Mouse (Mus musculus): ENCODE results near the gene Tnfaip6. TPM values are rescaled to one million over a fixed set of nuclear protein-coding genes. Genes with fewer than 3 reads are reported as not detected.

Tnfaip6 gene
- total RNA-seq, 2 experiments from 2014 or later: 2.0 to 3.6 TPM

Other genes starting within 250 kb of the Tnfaip6 start
- gene Rbm43, start 102.8 kb upstream of the Tnfaip6 start, total RNA-seq (2021): 1 to 10 TPM; 2.4 to 2.6 TPM
- gene Nmi, start 64.5 kb upstream of the Tnfaip6 start, total RNA-seq (2021): 1 to 10 TPM; 3.4 to 4.3 TPM
- gene Rif1, start 34.8 kb downstream of the Tnfaip6 start, total RNA-seq (2021): 1 to 10 TPM; 7.5 to 9.3 TPM